Mouse (Mus musculus) erythroblast, adult 5-6 weeks (primary cell): ENCODE measurements around the gene Acrbp. TPM values are rescaled to one million over a fixed set of nuclear protein-coding genes. Genes with fewer than 3 reads are reported as not detected.

ENCODE experiments used
- ATAC-seq: replicated peaks from 2 replicates; pipeline ENCODE4 v1.8.0; 2016; ENCODE audit warnings: moderate number of reproducible peaks, mild to moderate bottlenecking, moderate TSS enrichment, inconsistent platforms; ENCODE audit not compliant: poor library complexity, low FRiP score, severe bottlenecking
- total RNA-seq, 2 experiments: library from RNA; stranded (forward) in 1 of 2; stranded (reverse) in 1 of 2; fragments of 150-400 nt in 1 of 2; fragments of 200-764, 138-1000 nt in 1 of 2; gene quantifications; 2 replicates each; pipeline versions ENCODE4 v1.2.3 to v1.2.4; 2015 to 2017; ENCODE audit warnings: low replicate concordance in 2 of 2

The Acrbp gene
- total RNA-seq, 2 experiments from 2014 or later: 7.0 TPM; not detected in 1

GRCm38 (mm10) chr6:125096597-125097345, 47.3 kb downstream of the Acrbp start:
- no peak for ATAC-seq

- 0 out of 2 replicates have a peak, but pooled peaks have one; percentile 15 for ATAC-seq
Observed at GRCm38 (mm10) chr6:125097346-125097689, 47.8 kb downstream of the Acrbp start.

- ATAC-seq: no peak
Observed at GRCm38 (mm10) chr6:125097951-125098350, 48.5 kb downstream of the Acrbp start.

GRCm38 (mm10) chr6:125098513-125098912, 49.0 kb downstream of the Acrbp start:
- no peak for ATAC-seq

GRCm38 (mm10) chr6:125099421-125099971, 50.0 kb downstream of the Acrbp start:
- no peak for ATAC-seq

- no peak for ATAC-seq
Observed at GRCm38 (mm10) chr6:125101444-125101843, 52.0 kb downstream of the Acrbp start.

- ATAC-seq: peak; percentile 97
Observed at GRCm38 (mm10) chr6:125104223-125104622, 54.7 kb downstream of the Acrbp start.

- no peak for ATAC-seq
Observed at GRCm38 (mm10) chr6:125107705-125108104, 58.2 kb downstream of the Acrbp start.

- no peak for ATAC-seq
Observed at GRCm38 (mm10) chr6:125109371-125109770, 59.9 kb downstream of the Acrbp start.

- ATAC-seq: 0 out of 2 replicates have a peak, but pooled peaks have one; percentile 48
Observed at GRCm38 (mm10) chr6:125110927-125111326, 61.4 kb downstream of the Acrbp start.

- ATAC-seq: no peak
Observed at GRCm38 (mm10) chr6:125112553-125112952, 63.1 kb downstream of the Acrbp start.

Other genes starting within 250 kb of the Acrbp start
- gene Spsb2, start 241.0 kb upstream of the Acrbp start, total RNA-seq (2015; ENCODE audit: low replicate concordance): 0.58 TPM in 1 of 2 replicates, not detected in the other
- 2.6 and 4.3 TPM in 2 replicates for gene Spsb2, start 241.0 kb upstream of the Acrbp start, total RNA-seq (2017; ENCODE audit: low replicate concordance)
- 37.3 and 44.3 TPM in 2 replicates for gene Tpi1, start 235.4 kb upstream of the Acrbp start, total RNA-seq (2015; ENCODE audit: low replicate concordance)
- 30.0 and 31.0 TPM in 2 replicates for gene Tpi1, start 235.4 kb upstream of the Acrbp start, total RNA-seq (2017; ENCODE audit: low replicate concordance)
- 10.0 and 34.6 TPM in 2 replicates for gene Usp5, start 220.2 kb upstream of the Acrbp start, total RNA-seq (2015; ENCODE audit: low replicate concordance)
- gene Usp5, start 220.2 kb upstream of the Acrbp start, total RNA-seq (2017; ENCODE audit: low replicate concordance): 22.0 and 29.6 TPM in 2 replicates
- gene Cdca3, start 220.1 kb upstream of the Acrbp start, total RNA-seq (2015; ENCODE audit: low replicate concordance): 65.8 and 68.0 TPM in 2 replicates
- 58.5 and 73.8 TPM in 2 replicates for gene Cdca3, start 220.1 kb upstream of the Acrbp start, total RNA-seq (2017; ENCODE audit: low replicate concordance)
- not detected in 2 replicates for gene Gnb3, start 209.4 kb upstream of the Acrbp start, total RNA-seq (2015; ENCODE audit: low replicate concordance)
- gene Gnb3, start 209.4 kb upstream of the Acrbp start, total RNA-seq (2017; ENCODE audit: low replicate concordance): not detected in 2 replicates
- gene P3h3, start 191.9 kb upstream of the Acrbp start, total RNA-seq (2015; ENCODE audit: low replicate concordance): not detected in 2 replicates
- 1.1 and 1.2 TPM in 2 replicates for gene P3h3, start 191.9 kb upstream of the Acrbp start, total RNA-seq (2017; ENCODE audit: low replicate concordance)
- not detected in 2 replicates for gene Gpr162, start 185.7 kb upstream of the Acrbp start, total RNA-seq (2015; ENCODE audit: low replicate concordance)
- not detected in 2 replicates for gene Gpr162, start 185.7 kb upstream of the Acrbp start, total RNA-seq (2017; ENCODE audit: low replicate concordance)
- gene Cd4, start 161.5 kb upstream of the Acrbp start, total RNA-seq (2015; ENCODE audit: low replicate concordance): 6.3 and 6.9 TPM in 2 replicates
- gene Cd4, start 161.5 kb upstream of the Acrbp start, total RNA-seq (2017; ENCODE audit: low replicate concordance): 0.70 and 0.94 TPM in 2 replicates
- 1.0 and 2.7 TPM in 2 replicates for gene Lag3, start 138.0 kb upstream of the Acrbp start, total RNA-seq (2015; ENCODE audit: low replicate concordance)
- 0.51 TPM in 1 of 2 replicates, not detected in the other for gene Lag3, start 138.0 kb upstream of the Acrbp start, total RNA-seq (2017; ENCODE audit: low replicate concordance)
- gene Ptms, start 129.6 kb upstream of the Acrbp start, total RNA-seq (2015; ENCODE audit: low replicate concordance): 26.1 and 31.3 TPM in 2 replicates
- 12.0 and 21.8 TPM in 2 replicates for gene Ptms, start 129.6 kb upstream of the Acrbp start, total RNA-seq (2017; ENCODE audit: low replicate concordance)
- gene Mlf2, start 118.3 kb upstream of the Acrbp start, total RNA-seq (2015; ENCODE audit: low replicate concordance): 11.7 and 13.4 TPM in 2 replicates
- 14.1 and 20.7 TPM in 2 replicates for gene Mlf2, start 118.3 kb upstream of the Acrbp start, total RNA-seq (2017; ENCODE audit: low replicate concordance)
- 10.2 and 16.5 TPM in 2 replicates for gene Cops7a, start 84.2 kb upstream of the Acrbp start, total RNA-seq (2015; ENCODE audit: low replicate concordance)
- 5.6 and 7.7 TPM in 2 replicates for gene Cops7a, start 84.2 kb upstream of the Acrbp start, total RNA-seq (2017; ENCODE audit: low replicate concordance)
- gene Pianp, start 53.0 kb upstream of the Acrbp start, total RNA-seq (2015; ENCODE audit: low replicate concordance): not detected in 2 replicates
- gene Pianp, start 53.0 kb upstream of the Acrbp start, total RNA-seq (2017; ENCODE audit: low replicate concordance): not detected in 2 replicates
- 20.8 and 25.9 TPM in 2 replicates for gene Zfp384, start 40.5 kb upstream of the Acrbp start, total RNA-seq (2015; ENCODE audit: low replicate concordance)
- gene Zfp384, start 40.5 kb upstream of the Acrbp start, total RNA-seq (2017; ENCODE audit: low replicate concordance): 9.8 and 12.3 TPM in 2 replicates
- 7.1 and 7.9 TPM in 2 replicates for gene Ing4, start 9.9 kb upstream of the Acrbp start, total RNA-seq (2015; ENCODE audit: low replicate concordance)
- gene Ing4, start 9.9 kb upstream of the Acrbp start, total RNA-seq (2017; ENCODE audit: low replicate concordance): 27.7 and 35.7 TPM in 2 replicates
- gene Lpar5, start 18.2 kb downstream of the Acrbp start, total RNA-seq (2015; ENCODE audit: low replicate concordance): 3.1 TPM in 1 of 2 replicates, not detected in the other
- 0.60 TPM in 1 of 2 replicates, not detected in the other for gene Lpar5, start 18.2 kb downstream of the Acrbp start, total RNA-seq (2017; ENCODE audit: low replicate concordance)
- gene Chd4, start 46.3 kb downstream of the Acrbp start, total RNA-seq (2015; ENCODE audit: low replicate concordance): 31.8 and 50.0 TPM in 2 replicates
- 70.6 and 102 TPM in 2 replicates for gene Chd4, start 46.3 kb downstream of the Acrbp start, total RNA-seq (2017; ENCODE audit: low replicate concordance)
- gene Nop2, start 82.2 kb downstream of the Acrbp start, total RNA-seq (2015; ENCODE audit: low replicate concordance): 4.8 and 6.7 TPM in 2 replicates
- gene Nop2, start 82.2 kb downstream of the Acrbp start, total RNA-seq (2017; ENCODE audit: low replicate concordance): 10.5 and 11.8 TPM in 2 replicates
- 3.1 and 6.9 TPM in 2 replicates for gene Iffo1, start 95.6 kb downstream of the Acrbp start, total RNA-seq (2015; ENCODE audit: low replicate concordance)
- 2.2 and 10.9 TPM in 2 replicates for gene Iffo1, start 95.6 kb downstream of the Acrbp start, total RNA-seq (2017; ENCODE audit: low replicate concordance)
- 912 and 913 TPM in 2 replicates for gene Gapdh, start 116.8 kb downstream of the Acrbp start, total RNA-seq (2015; ENCODE audit: low replicate concordance)
- gene Gapdh, start 116.8 kb downstream of the Acrbp start, total RNA-seq (2017; ENCODE audit: low replicate concordance): 174 and 278 TPM in 2 replicates
- gene Ncapd2, start 142.0 kb downstream of the Acrbp start, total RNA-seq (2015; ENCODE audit: low replicate concordance): 139 and 148 TPM in 2 replicates
- 137 and 246 TPM in 2 replicates for gene Ncapd2, start 142.0 kb downstream of the Acrbp start, total RNA-seq (2017; ENCODE audit: low replicate concordance)
- gene Mrpl51, start 142.1 kb downstream of the Acrbp start, total RNA-seq (2015; ENCODE audit: low replicate concordance): 40.1 and 54.4 TPM in 2 replicates
- gene Mrpl51, start 142.1 kb downstream of the Acrbp start, total RNA-seq (2017; ENCODE audit: low replicate concordance): 16.4 and 29.8 TPM in 2 replicates
- 2.1 and 4.2 TPM in 2 replicates for gene Vamp1, start 165.9 kb downstream of the Acrbp start, total RNA-seq (2015; ENCODE audit: low replicate concordance)
- 0.14 and 2.1 TPM in 2 replicates for gene Vamp1, start 165.9 kb downstream of the Acrbp start, total RNA-seq (2017; ENCODE audit: low replicate concordance)
- gene Tapbpl, start 182.2 kb downstream of the Acrbp start, total RNA-seq (2015; ENCODE audit: low replicate concordance): 0.84 and 4.4 TPM in 2 replicates
- gene Tapbpl, start 182.2 kb downstream of the Acrbp start, total RNA-seq (2017; ENCODE audit: low replicate concordance): 3.0 and 4.0 TPM in 2 replicates
- 1.7 and 6.3 TPM in 2 replicates for gene Cd27, start 187.3 kb downstream of the Acrbp start, total RNA-seq (2015; ENCODE audit: low replicate concordance)
- gene Cd27, start 187.3 kb downstream of the Acrbp start, total RNA-seq (2017; ENCODE audit: low replicate concordance): 0.84 and 1.0 TPM in 2 replicates
- not detected in 2 replicates for gene Tuba3a, start 236.4 kb downstream of the Acrbp start, total RNA-seq (2015; ENCODE audit: low replicate concordance)
- not detected in 2 replicates for gene Tuba3a, start 236.4 kb downstream of the Acrbp start, total RNA-seq (2017; ENCODE audit: low replicate concordance)